Mouse (Mus musculus): Measurements from ENCODE around the gene Pde4a. TPM values are rescaled to one million over a fixed set of nuclear protein-coding genes. Genes with fewer than 3 reads are reported as not detected.

The Pde4a gene
- total and polyA plus RNA-seq, 3 experiments, result 1.7 to 7.6 (median 4.8) TPM

DNA sequence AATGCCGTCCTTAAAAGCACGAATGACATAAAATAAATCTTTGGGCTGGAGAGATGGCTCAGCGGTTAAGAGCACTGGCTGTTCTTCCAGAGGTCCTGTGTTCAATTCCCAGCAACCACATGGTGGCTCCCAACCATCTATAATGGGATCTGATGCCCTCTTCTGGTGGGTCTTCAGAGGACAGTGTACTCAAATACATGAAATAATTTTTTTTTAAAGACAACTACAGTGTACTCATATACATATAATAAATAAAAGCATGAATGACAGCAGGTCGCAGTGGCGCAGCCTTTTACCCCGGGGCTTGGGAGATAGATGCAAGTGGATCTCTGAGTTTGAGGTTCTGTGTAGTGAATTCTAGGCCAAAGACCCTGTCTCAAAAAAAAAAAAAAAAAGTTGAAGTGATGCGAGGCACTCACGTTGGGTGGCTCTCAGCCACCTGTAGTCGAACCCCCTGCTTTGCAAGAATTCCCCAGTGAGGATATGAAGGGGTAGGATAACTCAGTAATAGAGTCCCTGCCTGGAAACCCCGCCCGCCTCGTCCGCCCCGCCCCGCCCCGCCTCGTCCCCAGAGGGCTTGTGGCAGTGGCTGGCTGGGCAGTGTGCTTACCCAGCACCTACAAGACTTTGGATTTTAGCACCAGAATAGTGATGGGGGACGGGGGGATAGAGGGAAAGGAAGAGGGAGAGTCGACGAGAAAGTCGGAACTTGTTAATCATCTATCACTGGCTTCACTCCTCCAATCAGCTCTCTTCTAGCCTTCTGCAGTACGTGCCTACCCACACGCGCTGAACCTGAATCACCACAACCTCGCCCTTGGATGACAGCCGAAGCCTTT is 59.3 kb downstream of the Pde4a start:
- in situ Hi-C loops (cut with MboI; ENCODE audit: low pct_ligation_motif_present, low pct_unique_long_range_greater_than_20kb, low sequenced_read_pairs) (loop anchor here (5.0 to 10.0 kb wide), 3 partner anchors 53 to 190 kb away; partner anchors contain the start of gene Qtrt1), dilution Hi-C loops (cut with MboI; ENCODE audit: extremely low pct_ligation_motif_present, extremely low pct_unique_long_range_greater_than_20kb, low sequenced_read_pairs) (no loop called here)
- Histone ChIP-seq H3K4me2 (ENCODE audit: insufficient read depth, low read depth, poor library complexity, severe bottlenecking) (peak overlapping the region; percentile 93), H3K4me3 (replicated peaks in 1 of 3; ENCODE audit: low read depth in 2 of 3, low read length in 2 of 3, poor library complexity in 1 of 3) (peak overlapping the region; percentile 37 to 56 (median 41)), H3K79me2 (replicated peaks; ENCODE audit: control insufficient read depth, extremely low read depth, insufficient read depth, poor library complexity, severe bottlenecking) (no peaks in the 10 kb centered on the region), H3K27me3 (replicated peaks) (no peaks in the 10 kb centered on the region), H3K9me3 (replicated peaks; ENCODE audit: low read length) (peaks cover 10% of the 10 kb centered on the region), H3K4me1 (ENCODE audit: control insufficient read depth in 1 of 2, insufficient read depth in 2 of 2) (peaks cover 2 to 22% of the 10 kb centered on the region in 2 experiments; a peak in 2 of 4 replicates), H3K9ac (ENCODE audit: insufficient read depth, low read depth) (peak overlapping the region; percentile 22; the same call in 1 of the 2 replicates), H3K27ac (ENCODE audit: insufficient read depth, low read depth) (no peak overlapping the region), H3K36me3 (replicated peaks in 1 of 2; ENCODE audit: control insufficient read depth in 1 of 2, insufficient read depth in 1 of 2, low read length in 1 of 2) (peaks cover 6 to 17% of the 10 kb centered on the region in 2 experiments)
- DNase-seq (ENCODE audit: extremely low read depth), result peak; percentile 55
- TF ChIP-seq CTCF (conservative IDR thresholded peaks at IDR 0.05 in 1 of 2, IDR thresholded peaks at IDR 0.05 in 1 of 2; ENCODE audit: low read depth in 2 of 2, low read length in 2 of 2) (peak in 1 of 2 experiments; percentile 42; a peak in 2 of 4 replicates), ZNF384 (IDR thresholded peaks at IDR 0.05; ENCODE audit: low read depth, low read length) (peak; percentile 76), MAZ (IDR thresholded peaks at IDR 0.05; ENCODE audit: low read depth, low read length) (no peak), SIN3A (IDR thresholded peaks at IDR 0.05; ENCODE audit: low read length) (peak; percentile 58; the same call in 1 of the 2 replicates), MAX (IDR thresholded peaks at IDR 0.05; ENCODE audit: low read length) (peak; percentile 71), TBP (conservative IDR thresholded peaks at IDR 0.05; ENCODE audit: low read depth, low read length) (no peak), MXI1 (IDR thresholded peaks at IDR 0.05; ENCODE audit: low read depth, low read length) (peak; percentile 87; the same call in 1 of the 2 replicates), ETS1 (conservative IDR thresholded peaks at IDR 0.05; ENCODE audit: low read depth, low read length) (peak; percentile 19; the same call in 1 of the 2 replicates)

DNA sequence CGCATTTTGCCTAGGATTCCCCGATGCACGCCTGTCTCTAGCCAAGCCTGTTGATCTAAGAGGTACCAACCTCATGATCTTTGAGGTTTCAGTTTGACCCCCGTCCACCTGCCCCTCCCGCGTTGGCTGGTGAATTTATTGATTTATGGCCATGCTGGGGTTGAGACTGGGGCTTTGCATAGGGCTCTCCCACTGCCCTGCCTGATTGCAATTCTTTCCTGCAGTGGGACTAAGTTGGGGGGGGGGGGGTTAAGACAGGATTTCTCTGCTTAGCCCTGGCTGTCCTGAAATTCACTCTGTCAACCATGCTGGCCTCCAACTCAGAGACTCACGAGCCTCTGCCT is 59.9 kb downstream of the Pde4a start:
- no peaks in the 10 kb centered on the region for H3K27me3 ChIP-seq (replicated peaks)
- H3K9me3 ChIP-seq (replicated peaks; ENCODE audit: low read length), result peaks cover 10% of the 10 kb centered on the region
- dilution Hi-C loops (cut with MboI; ENCODE audit: extremely low pct_ligation_motif_present, extremely low pct_unique_long_range_greater_than_20kb, low sequenced_read_pairs), result no loop called here
- no peak for DNase-seq (ENCODE audit: extremely low read depth)
- no peaks in the 10 kb centered on the region for H3K79me2 ChIP-seq (replicated peaks; ENCODE audit: control insufficient read depth, extremely low read depth, insufficient read depth, poor library complexity, severe bottlenecking)
- peak overlapping the region; percentile 37 to 56 (median 41) for H3K4me3 ChIP-seq (replicated peaks in 1 of 3; ENCODE audit: low read depth in 2 of 3, low read length in 2 of 3, poor library complexity in 1 of 3)
- H3K27ac ChIP-seq (ENCODE audit: insufficient read depth, low read depth), result no peak overlapping the region
- H3K36me3 ChIP-seq (replicated peaks in 1 of 2; ENCODE audit: control insufficient read depth in 1 of 2, insufficient read depth in 1 of 2, low read length in 1 of 2), result peaks cover 12 to 23% of the 10 kb centered on the region in 2 experiments
- no peak for TF ChIP-seq MAX (IDR thresholded peaks at IDR 0.05; ENCODE audit: low read length)
- no peak for TF ChIP-seq EP300 (IDR thresholded peaks at IDR 0.05; ENCODE audit: low read length)
- no peak for TF ChIP-seq USF1 (IDR thresholded peaks at IDR 0.05; ENCODE audit: low read depth, low read length)
- TF ChIP-seq MXI1 (IDR thresholded peaks at IDR 0.05; ENCODE audit: low read depth, low read length), result no peak; the same call in 1 of the 2 replicates
- no peak for TF ChIP-seq ELF1 (IDR thresholded peaks at IDR 0.05; ENCODE audit: low read depth, low read length)
- TF ChIP-seq BHLHE40 (IDR thresholded peaks at IDR 0.05; ENCODE audit: low read depth, low read length), result peak; percentile 20; the same call in 1 of the 2 replicates
- TF ChIP-seq MAZ (IDR thresholded peaks at IDR 0.05; ENCODE audit: low read depth, low read length), result no peak
- TF ChIP-seq TBP (conservative IDR thresholded peaks at IDR 0.05; ENCODE audit: low read depth, low read length), result no peak
- TF ChIP-seq KAT2A (IDR thresholded peaks at IDR 0.05; ENCODE audit: insufficient replicate concordance, low read length), result no peak
- no peak for TF ChIP-seq ZNF384 (IDR thresholded peaks at IDR 0.05; ENCODE audit: low read depth, low read length)
- no peak for TF ChIP-seq NELFE (IDR thresholded peaks at IDR 0.05; ENCODE audit: low read depth, low read length)
- TF ChIP-seq MYC (IDR thresholded peaks at IDR 0.05; ENCODE audit: low read depth, low read length), result no peak
- TF ChIP-seq UBTF (IDR thresholded peaks at IDR 0.05; ENCODE audit: low read depth, low read length), result no peak
- TF ChIP-seq IRF4 (IDR thresholded peaks at IDR 0.05; ENCODE audit: low read depth, low read length), result 0 out of 2 replicates have a peak, but pooled peaks have one; percentile 8
- no peak for TF ChIP-seq SMC3 (IDR thresholded peaks at IDR 0.05; ENCODE audit: low read depth, low read length)
- TF ChIP-seq MEF2A (IDR thresholded peaks at IDR 0.05; ENCODE audit: borderline replicate concordance, low read depth, low read length), result no peak
- peak overlapping the region; percentile 93; the same call in 1 of the 2 replicates for H3K4me2 ChIP-seq (ENCODE audit: insufficient read depth, low read depth, poor library complexity, severe bottlenecking)
- H3K9ac ChIP-seq (ENCODE audit: insufficient read depth, low read depth), result peak overlapping the region; percentile 22; the same call in 1 of the 2 replicates
- in situ Hi-C loops (cut with MboI; ENCODE audit: low pct_ligation_motif_present, low pct_unique_long_range_greater_than_20kb, low sequenced_read_pairs), result loop anchor here (5.0 to 10.0 kb wide), 2 partner anchors 52 to 189 kb away; partner anchors contain the start of gene Qtrt1
- peaks cover 2 to 22% of the 10 kb centered on the region in 2 experiments; a peak in 2 of 4 replicates for H3K4me1 ChIP-seq (ENCODE audit: control insufficient read depth in 1 of 2, insufficient read depth in 2 of 2)

Measured in CH12.LX (cell line).